Mouse (Mus musculus): ENCODE results near the gene Chn2.

The Chn2 gene

GRCm38 (mm10) chr6:54183825-54184578, 144.6 kb downstream of the Chn2 start:
- no peak for DNase-seq (ENCODE audit: extremely low read depth, low read depth, low spot score)

GRCm38 (mm10) chr6:54193631-54194305, 154.4 kb downstream of the Chn2 start:
- no peak for DNase-seq (ENCODE audit: extremely low read depth, low read depth, low spot score)

- no peak for DNase-seq (ENCODE audit: extremely low read depth, low read depth, low spot score)
Measured at GRCm38 (mm10) chr6:54197821-54198412, 158.6 kb downstream of the Chn2 start.

- no peak for DNase-seq (ENCODE audit: extremely low read depth, low read depth, low spot score)
Measured at GRCm38 (mm10) chr6:54199516-54199915, 160.2 kb downstream of the Chn2 start.

- DNase-seq (ENCODE audit: extremely low read depth, low read depth, low spot score) = no peak
Measured at GRCm38 (mm10) chr6:54200031-54200722, 160.8 kb downstream of the Chn2 start.

- no peak for DNase-seq (ENCODE audit: extremely low read depth, low read depth, low spot score)
Measured at GRCm38 (mm10) chr6:54202311-54203020, 163.1 kb downstream of the Chn2 start.

- DNase-seq (ENCODE audit: extremely low read depth, low read depth, low spot score) = no peak
Measured at GRCm38 (mm10) chr6:54203316-54203715, 164.0 kb downstream of the Chn2 start.

- DNase-seq (ENCODE audit: extremely low read depth, low read depth, low spot score) = no peak
Measured at GRCm38 (mm10) chr6:54203926-54204325, 164.6 kb downstream of the Chn2 start.

- DNase-seq (ENCODE audit: extremely low read depth, low read depth, low spot score) = no peak
Measured at GRCm38 (mm10) chr6:54204931-54205330, 165.6 kb downstream of the Chn2 start.

GRCm38 (mm10) chr6:54205471-54205870, 166.1 kb downstream of the Chn2 start:
- DNase-seq (ENCODE audit: extremely low read depth, low read depth, low spot score) = no peak

GRCm38 (mm10) chr6:54206221-54206738, 166.9 kb downstream of the Chn2 start:
- DNase-seq (ENCODE audit: extremely low read depth, low read depth, low spot score) = no peak

- DNase-seq (ENCODE audit: extremely low read depth, low read depth, low spot score) = no peak
Measured at GRCm38 (mm10) chr6:54208786-54209185, 169.4 kb downstream of the Chn2 start.

- no peak for DNase-seq (ENCODE audit: extremely low read depth, low read depth, low spot score)
Measured at GRCm38 (mm10) chr6:54210971-54211370, 171.6 kb downstream of the Chn2 start.

- no peak for DNase-seq (ENCODE audit: extremely low read depth, low read depth, low spot score)
Measured at GRCm38 (mm10) chr6:54211939-54212338, 172.6 kb downstream of the Chn2 start.

- DNase-seq (ENCODE audit: extremely low read depth, low read depth, low spot score) = no peak
Measured at GRCm38 (mm10) chr6:54213743-54214142, 174.4 kb downstream of the Chn2 start.

GRCm38 (mm10) chr6:54215636-54216035, 176.3 kb downstream of the Chn2 start:
- DNase-seq (ENCODE audit: extremely low read depth, low read depth, low spot score) = peak; percentile 36

- no peak for DNase-seq (ENCODE audit: extremely low read depth, low read depth, low spot score)
Measured at GRCm38 (mm10) chr6:54216512-54216911, 177.2 kb downstream of the Chn2 start.

GRCm38 (mm10) chr6:54220124-54220523, 180.8 kb downstream of the Chn2 start:
- no peak for DNase-seq (ENCODE audit: extremely low read depth, low read depth, low spot score)

GRCm38 (mm10) chr6:54223529-54223928, 184.2 kb downstream of the Chn2 start:
- DNase-seq (ENCODE audit: extremely low read depth, low read depth, low spot score) = no peak

- no peak for DNase-seq (ENCODE audit: extremely low read depth, low read depth, low spot score)
Measured at GRCm38 (mm10) chr6:54224325-54224724, 185.0 kb downstream of the Chn2 start.

GRCm38 (mm10) chr6:54225327-54225726, 186.0 kb downstream of the Chn2 start:
- no peak for DNase-seq (ENCODE audit: extremely low read depth, low read depth, low spot score)

Measured in fat pad, adult 2 months (tissue).